Comparison of ENCODE assay signal across 18 mouse cellular contexts in genomic region chr10:41978403-41979234, GRCm38 (mm10). TPM values are rescaled to one million over a fixed set of nuclear protein-coding genes. Genes with fewer than 3 reads are reported as not detected.
A peak's percentile ranks its signal among the peaks of the same experiment; 100 is the strongest.
DNase-seq lines count a peak whose midpoint lies in the region; TF ChIP-seq lines count a peak whose summit lies in the region.
"Had no signal": no experiment of that assay in that cellular context is flagged by ENCODE, and none has a peak within 500 bp of the region (broad histone marks: within the 10 kb centered on the region; RNA-seq: fewer than 3 reads in every experiment).

No protein-coding gene starts in this region.

- H3K27me3 ChIP-seq in embryonic facial prominence, embryonic 10.5 days (replicated peaks; ENCODE audit: low read depth, poor library complexity, severe bottlenecking), result no peaks in the 10 kb centered on the region
- H3K27me3 ChIP-seq: heart, embryonic 13.5 days; kidney, embryonic 15.5 days; lung, embryonic 15.5 days had no signal

- no peak for TF ChIP-seq CTCF in gastrocnemius, adult 2 months (IDR thresholded peaks at IDR 0.05)

- H3K79me2 ChIP-seq in macrophage (ENCODE audit: inconsistent target), result no peaks in the 10 kb centered on the region

- no peaks in the 10 kb centered on the region for H3K36me3 ChIP-seq in macrophage (ENCODE audit: inconsistent target)
- no peaks in the 10 kb centered on the region for H3K36me3 ChIP-seq in embryonic facial prominence, embryonic 10.5 days (replicated peaks)
- H3K36me3 ChIP-seq: heart, embryonic 13.5 days; kidney, embryonic 15.5 days; lung, embryonic 15.5 days; midbrain, embryonic 12.5 days had no signal

- no peak overlapping the region for H3K4me3 ChIP-seq in gastrocnemius, adult 2 months
- no peak overlapping the region for H3K4me3 ChIP-seq in brown adipose tissue, adult 24 weeks (ENCODE audit: insufficient read depth, low read depth, low read length)
- H3K4me3 ChIP-seq in macrophage (ENCODE audit: inconsistent target), result peak overlapping the region; percentile 2; the same call in 1 of the 2 replicates
- no peak overlapping the region for H3K4me3 ChIP-seq in embryonic facial prominence, embryonic 10.5 days
- H3K4me3 ChIP-seq: heart, embryonic 13.5 days; kidney, embryonic 15.5 days; lung, embryonic 15.5 days; midbrain, embryonic 12.5 days had no signal

- intact Hi-C loops in gastrocnemius, adult 2 months (cut with DNase I), result no loop called here

- 3% methylated on average over 7 of the region's 7 CpGs for WGBS in macrophage (ENCODE audit: missing documents)
- 86% methylated on average over 7 of the region's 7 CpGs for WGBS in embryonic facial prominence, embryonic 10.5 days

- peak overlapping the region; percentile 16; the same call in 1 of the 2 replicates for H3K27ac ChIP-seq in gastrocnemius, adult 2 months
- H3K27ac ChIP-seq in brown adipose tissue, adult 24 weeks (replicated peaks; ENCODE audit: low read depth, low read length), result peak overlapping the region; percentile 62
- peak overlapping the region; percentile 93 for H3K27ac ChIP-seq in macrophage
- no peak overlapping the region for H3K27ac ChIP-seq in embryonic facial prominence, embryonic 10.5 days (replicated peaks)
- H3K27ac ChIP-seq: heart, embryonic 13.5 days; hindbrain, embryonic 14.5 days; kidney, embryonic 15.5 days; liver, embryonic 14.5 days; lung, embryonic 15.5 days; midbrain, embryonic 12.5 days had no signal

- DNase-seq in gastrocnemius, adult 2 months, result no peak
- DNase-seq in gastrocnemius, postnatal 10 days, result no peak
- DNase-seq in adrenal gland, adult (ENCODE audit: inconsistent age in 2 of 2, low spot score in 1 of 2), result no peak
- DNase-seq in embryonic facial prominence, embryonic 10.5 days (ENCODE audit: low spot score), result no peak
- no peak for DNase-seq in embryo, embryonic 9.5 days (ENCODE audit: extremely low spot score)
- DNase-seq in left cerebral cortex, adult 9 months (ENCODE audit: low spot score in 2 of 2), result no peak
- DNase-seq: cerebellum, adult 9-10 months; forebrain, postnatal 0 days; lung, postnatal 4 days; thymus, postnatal 14 days had no signal

- no peaks in the 10 kb centered on the region; the same call in 1 of the 2 replicates for H3K4me1 ChIP-seq in brown adipose tissue, adult 24 weeks (ENCODE audit: control insufficient read depth, insufficient read depth, insufficient read length, low read length)
- H3K4me1 ChIP-seq in embryonic facial prominence, embryonic 10.5 days, result no peaks in the 10 kb centered on the region
- H3K4me1 ChIP-seq: midbrain, embryonic 12.5 days had no signal

- H3K9me3 ChIP-seq in embryonic facial prominence, embryonic 10.5 days, result no peaks in the 10 kb centered on the region
- H3K9me3 ChIP-seq: heart, embryonic 13.5 days; kidney, embryonic 15.5 days; lung, embryonic 15.5 days; midbrain, embryonic 12.5 days had no signal

RNA-seq across cellular contexts. Expression of gene Armc2, which starts 39.6 kb away (rescaled TPM):
- under 1 TPM; 0.23 to 0.84 TPM for total RNA-seq in gastrocnemius, adult 2 months (2021)
- under 1 TPM; 0.38 to 0.52 TPM for total RNA-seq in gastrocnemius, postnatal 10 days (2021)
- not detected in 2 replicates for polyA plus RNA-seq in brown adipose tissue, adult 24 weeks (2012; ENCODE audit: insufficient read depth, insufficient read length, missing spikeins)
- total RNA-seq in macrophage (2018; cell fraction: chromatin; rRNA removed), result 10 to 100 TPM in 2 of 26 experiments, 1 to 10 TPM in 18, under 1 TPM in 5, not detected in 1; 0.26 to 14.2 (median 2.8) TPM
- total RNA-seq in macrophage (2018; cell fraction: cytosol; rRNA removed), result 10 to 100 TPM in 2 of 26 experiments, 1 to 10 TPM in 24; 1.3 to 11.4 (median 2.9) TPM
- 10 to 100 TPM in 4 of 26 experiments, 1 to 10 TPM in 21, under 1 TPM in 1; 0.92 to 13.0 (median 3.2) TPM for total RNA-seq in macrophage (2018; cell fraction: nucleus; rRNA removed)
- polyA plus RNA-seq in macrophage (2018), result 3.7 to 6.9 TPM (median 6.5 TPM) in 3 replicates
- 1.8 and 2.0 TPM in 2 replicates for polyA plus RNA-seq in embryonic facial prominence, embryonic 10.5 days (2016; fragmentation: Nextera tagmentation; extraction: Ambion mirVana)
